Mouse (Mus musculus) yolk sac, embryonic 10.5 days (tissue): Measurements from ENCODE around the gene Dennd6a.
"Not testable (repeated sequence)": the region's sequence is repeated elsewhere in the genome, so short reads cannot be mapped to it uniquely, and the experiment has no call there.

Source experiments
- DNase-seq: peaks from one replicate; pipeline ENCODE4 v3.0.0-alpha.2; 2017; ENCODE audit warnings: low spot score

The Dennd6a gene

GRCm38 (mm10) chr14:26573556-26573955 lies at the start of gene Dennd6a:
Gene Dennd6a, plus strand, starts transcription at chr14:26573856.
- not testable (repeated sequence) for DNase-seq

- no peak for DNase-seq
Measured at GRCm38 (mm10) chr14:26525955-26526354, 47.7 kb upstream of the Dennd6a start.

GRCm38 (mm10) chr14:26528296-26528695 lies 45.4 kb upstream of the Dennd6a start:
- no peak for DNase-seq

- DNase-seq: no peak
Measured at GRCm38 (mm10) chr14:26530350-26530749, 43.3 kb upstream of the Dennd6a start.

- no peak for DNase-seq
Measured at GRCm38 (mm10) chr14:26531410-26532313, 42.0 kb upstream of the Dennd6a start.

GRCm38 (mm10) chr14:26532752-26533151 lies 40.9 kb upstream of the Dennd6a start:
- peak; percentile 17 for DNase-seq

GRCm38 (mm10) chr14:26533267-26533666 lies 40.4 kb upstream of the Dennd6a start:
- no peak for DNase-seq

- DNase-seq: no peak
Measured at GRCm38 (mm10) chr14:26533821-26534756, 39.6 kb upstream of the Dennd6a start.

GRCm38 (mm10) chr14:26534757-26535479 lies 38.7 kb upstream of the Dennd6a start, which contains the start of gene Slmap:
Gene Slmap, minus strand, starts transcription at chr14:26534931.
- DNase-seq: peak; percentile 98

- DNase-seq: no peak
Measured at GRCm38 (mm10) chr14:26539241-26539640, 34.4 kb upstream of the Dennd6a start.

GRCm38 (mm10) chr14:26540577-26540976 lies 33.1 kb upstream of the Dennd6a start:
- DNase-seq: no peak

- no peak for DNase-seq
Measured at GRCm38 (mm10) chr14:26542136-26542535, 31.5 kb upstream of the Dennd6a start.

GRCm38 (mm10) chr14:26547516-26548488 lies 25.9 kb upstream of the Dennd6a start:
- DNase-seq: no peak

- no peak for DNase-seq
Measured at GRCm38 (mm10) chr14:26550712-26551111, 22.9 kb upstream of the Dennd6a start.

- DNase-seq: no peak
Measured at GRCm38 (mm10) chr14:26552441-26552840, 21.2 kb upstream of the Dennd6a start.

- no peak for DNase-seq
Measured at GRCm38 (mm10) chr14:26552853-26553252, 20.8 kb upstream of the Dennd6a start.

GRCm38 (mm10) chr14:26557581-26557980 lies 16.1 kb upstream of the Dennd6a start:
- peak; percentile 32 for DNase-seq

GRCm38 (mm10) chr14:26558536-26558935 lies 15.1 kb upstream of the Dennd6a start:
- no peak for DNase-seq

GRCm38 (mm10) chr14:26562247-26562646 lies 11.4 kb upstream of the Dennd6a start:
- DNase-seq: no peak

- no peak for DNase-seq
Measured at GRCm38 (mm10) chr14:26569880-26570279, 3.8 kb upstream of the Dennd6a start.
